Mouse (Mus musculus): ENCODE measurements around the gene Dctn1. TPM values are rescaled to one million over a fixed set of nuclear protein-coding genes. Genes with fewer than 3 reads are reported as not detected.
A peak's percentile ranks its signal among the peaks of the same experiment; 100 is the strongest.

Gene Dctn1
- polyA plus RNA-seq, 1 experiment from 2014 or later, result 121 TPM

GRCm38 (mm10) chr6:83137576-83137950, 28.2 kb upstream of the Dctn1 start:
- H3K27ac ChIP-seq, result peak overlapping the region; percentile 100
- H3K4me2 ChIP-seq (replicated peaks), result peak overlapping the region; percentile 70
- peaks cover 52% of the 10 kb centered on the region for H3K4me1 ChIP-seq
- H3K9me3 ChIP-seq, result no peaks in the 10 kb centered on the region
- peak; percentile 64 for ATAC-seq (ENCODE audit: insufficient number of reproducible peaks, insufficient read depth, low FRiP score, low TSS enrichment)
- no peaks in the 10 kb centered on the region for H3K36me3 ChIP-seq
- H3K4me3 ChIP-seq, result peak overlapping the region; percentile 51
- 0 out of 2 replicates have a peak, but pooled peaks cover 5% of the 10 kb centered on the region for H3K27me3 ChIP-seq
- 0% methylated on average over 12 of the region's 12 CpGs for WGBS
- H3K9ac ChIP-seq, result peak overlapping the region; percentile 83

GRCm38 (mm10) chr6:83138056-83138455, 27.7 kb upstream of the Dctn1 start:
- Histone ChIP-seq H3K27me3 (0 out of 2 replicates have a peak, but pooled peaks cover 5% of the 10 kb centered on the region), H3K36me3 (no peaks in the 10 kb centered on the region), H3K4me2 (replicated peaks) (peak overlapping the region; percentile 70), H3K27ac (peak overlapping the region; percentile 100), H3K4me3 (peak overlapping the region; percentile 51), H3K4me1 (peaks cover 56% of the 10 kb centered on the region), H3K9me3 (no peaks in the 10 kb centered on the region), H3K9ac (peak overlapping the region; percentile 83)
- ATAC-seq (ENCODE audit: insufficient number of reproducible peaks, insufficient read depth, low FRiP score, low TSS enrichment), result 0 out of 2 replicates have a peak, but pooled peaks have one; percentile 17
- WGBS, result 1% methylated on average over 11 of the region's 11 CpGs

- peak overlapping the region; percentile 0; the same call in 1 of the 2 replicates for H3K4me2 ChIP-seq (replicated peaks)
- no peaks in the 10 kb centered on the region for H3K9me3 ChIP-seq
- H3K9ac ChIP-seq, result no peak overlapping the region
- no peak overlapping the region for H3K27ac ChIP-seq
- no peak overlapping the region for H3K4me3 ChIP-seq
- H3K36me3 ChIP-seq, result no peaks in the 10 kb centered on the region
- ATAC-seq (ENCODE audit: insufficient number of reproducible peaks, insufficient read depth, low FRiP score, low TSS enrichment), result no peak
- peaks cover 57% of the 10 kb centered on the region for H3K4me1 ChIP-seq
- 0 out of 2 replicates have a peak, but pooled peaks cover 5% of the 10 kb centered on the region for H3K27me3 ChIP-seq
- 89% methylated on average over 8 of the region's 8 CpGs for WGBS
Observed at GRCm38 (mm10) chr6:83140044-83140443, 25.7 kb upstream of the Dctn1 start.

- peak overlapping the region; percentile 61 for H3K9ac ChIP-seq
- peaks cover 41% of the 10 kb centered on the region for H3K4me1 ChIP-seq
- no peak for ATAC-seq (ENCODE audit: insufficient number of reproducible peaks, insufficient read depth, low FRiP score, low TSS enrichment)
- WGBS, result 35% methylated on average over 4 of the region's 4 CpGs
- 0 out of 2 replicates have a peak, but pooled peaks cover 5% of the 10 kb centered on the region for H3K27me3 ChIP-seq
- peak overlapping the region; percentile 35 for H3K4me3 ChIP-seq
- H3K36me3 ChIP-seq, result peaks cover 5% of the 10 kb centered on the region; the same call in 1 of the 2 replicates
- H3K4me2 ChIP-seq (replicated peaks), result peak overlapping the region; percentile 74
- H3K9me3 ChIP-seq, result no peaks in the 10 kb centered on the region
- no peak overlapping the region for H3K27ac ChIP-seq
Observed at GRCm38 (mm10) chr6:83141636-83142035, 24.1 kb upstream of the Dctn1 start.

- Histone ChIP-seq H3K27me3 (0 out of 2 replicates have a peak, but pooled peaks cover 5% of the 10 kb centered on the region), H3K4me3 (peak overlapping the region; percentile 35), H3K27ac (no peak overlapping the region), H3K36me3 (peaks cover 11% of the 10 kb centered on the region), H3K4me1 (peaks cover 39% of the 10 kb centered on the region), H3K9me3 (no peaks in the 10 kb centered on the region), H3K4me2 (replicated peaks) (peak overlapping the region; percentile 74), H3K9ac (peak overlapping the region; percentile 61)
- ATAC-seq (ENCODE audit: insufficient number of reproducible peaks, insufficient read depth, low FRiP score, low TSS enrichment), result no peak
- 2% methylated on average over 41 of the region's 41 CpGs for WGBS
Observed at GRCm38 (mm10) chr6:83142211-83142731, 23.4 kb upstream of the Dctn1 start.

DNA sequence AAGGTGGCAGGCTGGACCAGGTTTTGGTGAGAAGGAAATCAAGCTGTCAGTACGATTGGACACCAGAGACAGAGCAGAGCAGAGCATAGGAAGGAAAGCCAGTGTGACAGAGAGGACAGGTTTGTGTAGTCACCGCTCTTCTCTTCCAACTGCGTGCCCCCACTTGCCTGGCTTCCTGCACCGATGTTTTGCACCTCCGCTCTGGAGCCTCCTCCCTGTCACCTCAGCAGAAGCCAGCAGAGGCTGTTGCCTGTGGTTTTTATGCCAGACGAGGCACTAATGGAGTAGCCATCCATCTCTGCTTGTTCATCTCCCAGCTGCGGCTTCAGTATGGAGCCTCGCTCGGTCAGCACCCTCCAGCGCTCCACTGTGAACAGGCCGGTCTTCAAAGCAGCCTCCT, 22.8 kb upstream of the Dctn1 start:
- no peak overlapping the region for H3K27ac ChIP-seq
- H3K9me3 ChIP-seq, result no peaks in the 10 kb centered on the region
- no peak overlapping the region for H3K4me3 ChIP-seq
- no peak for ATAC-seq (ENCODE audit: insufficient number of reproducible peaks, insufficient read depth, low FRiP score, low TSS enrichment)
- H3K27me3 ChIP-seq, result 0 out of 2 replicates have a peak, but pooled peaks cover 5% of the 10 kb centered on the region
- no peak overlapping the region for H3K9ac ChIP-seq
- peaks cover 39% of the 10 kb centered on the region for H3K4me1 ChIP-seq
- H3K36me3 ChIP-seq, result peaks cover 17% of the 10 kb centered on the region
- WGBS, result 57% methylated on average over 11 of the region's 11 CpGs
- peak overlapping the region; percentile 74 for H3K4me2 ChIP-seq (replicated peaks)

DNA sequence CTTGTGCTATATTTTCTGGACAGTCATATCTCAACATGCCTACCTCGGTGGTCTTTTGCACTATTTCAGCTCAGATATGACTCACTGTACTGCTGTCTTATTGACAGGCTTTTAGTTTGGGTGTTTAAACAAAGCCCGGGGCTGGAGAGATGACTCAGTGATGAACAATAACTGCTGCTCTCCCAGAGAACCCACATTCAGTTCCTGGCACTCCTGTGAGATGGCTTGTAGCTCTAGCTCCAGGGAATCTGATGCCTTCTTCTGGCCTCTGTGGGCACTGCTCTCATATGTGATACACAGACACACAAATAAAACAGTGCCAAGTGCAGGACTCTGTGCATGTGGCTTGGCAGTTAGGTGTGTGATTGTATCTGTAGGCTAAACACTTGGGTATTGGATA, 20.5 kb upstream of the Dctn1 start:
- no peaks in the 10 kb centered on the region for H3K9me3 ChIP-seq
- H3K4me3 ChIP-seq, result no peak overlapping the region
- ATAC-seq (ENCODE audit: insufficient number of reproducible peaks, insufficient read depth, low FRiP score, low TSS enrichment), result no peak
- 0 out of 2 replicates have a peak, but pooled peaks cover 5% of the 10 kb centered on the region for H3K27me3 ChIP-seq
- H3K4me1 ChIP-seq, result peaks cover 18% of the 10 kb centered on the region
- H3K9ac ChIP-seq, result no peak overlapping the region
- 82% methylated on average over 2 of the region's 2 CpGs for WGBS
- peaks cover 40% of the 10 kb centered on the region for H3K36me3 ChIP-seq
- H3K27ac ChIP-seq, result no peak overlapping the region
- no peak overlapping the region for H3K4me2 ChIP-seq (replicated peaks)

DNA sequence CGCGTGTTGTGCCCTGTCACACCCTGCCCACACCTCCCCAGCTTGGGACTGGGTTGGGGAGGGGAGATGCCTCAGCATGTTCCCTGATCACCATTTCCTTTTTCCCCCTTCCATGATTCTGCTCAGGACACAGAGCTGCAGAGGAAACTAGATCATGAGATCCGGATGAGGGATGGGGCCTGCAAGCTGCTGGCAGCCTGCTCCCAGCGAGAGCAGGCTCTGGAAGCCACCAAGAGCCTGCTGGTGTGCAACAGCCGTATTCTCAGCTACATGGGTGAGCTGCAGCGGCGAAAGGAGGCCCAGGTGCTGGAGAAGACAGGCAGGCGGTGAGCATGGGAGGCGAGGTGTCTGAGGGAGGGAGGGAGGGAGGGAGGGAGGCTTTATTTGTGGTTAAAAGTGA, 19.9 kb upstream of the Dctn1 start:
- Histone ChIP-seq H3K9ac (0 out of 2 replicates have a peak overlapping the region, but pooled peaks have one; percentile 17), H3K4me1 (peaks cover 18% of the 10 kb centered on the region), H3K4me2 (replicated peaks) (no peak overlapping the region), H3K9me3 (no peaks in the 10 kb centered on the region), H3K4me3 (no peak overlapping the region), H3K27ac (no peak overlapping the region), H3K27me3 (0 out of 2 replicates have a peak, but pooled peaks cover 5% of the 10 kb centered on the region), H3K36me3 (peaks cover 46% of the 10 kb centered on the region)
- 79% methylated on average over 9 of the region's 9 CpGs for WGBS
- ATAC-seq (ENCODE audit: insufficient number of reproducible peaks, insufficient read depth, low FRiP score, low TSS enrichment), result no peak

DNA sequence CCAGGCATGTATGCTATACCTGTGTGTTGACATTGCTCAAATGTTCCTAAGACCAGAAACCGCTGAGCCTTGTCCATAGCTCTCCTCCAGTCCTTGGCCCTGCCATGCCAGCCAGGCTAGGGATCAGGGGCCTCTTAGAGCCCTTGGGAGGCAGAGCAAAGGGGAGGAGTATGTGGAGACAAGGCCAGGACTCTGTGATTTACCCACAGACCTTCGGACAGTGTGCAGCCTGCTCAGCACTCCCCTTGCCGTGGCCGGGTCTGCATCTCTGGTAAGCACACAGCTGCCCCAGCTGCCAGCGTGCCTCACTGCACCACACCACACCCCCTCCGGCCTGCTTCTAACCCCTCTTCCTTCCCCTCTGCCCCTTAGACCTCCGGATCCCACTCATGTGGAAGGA, 18.4 kb upstream of the Dctn1 start:
- Histone ChIP-seq H3K27ac (no peak overlapping the region), H3K36me3 (peaks cover 60% of the 10 kb centered on the region)
- ATAC-seq (ENCODE audit: insufficient number of reproducible peaks, insufficient read depth, low FRiP score, low TSS enrichment), result no peak

DNA sequence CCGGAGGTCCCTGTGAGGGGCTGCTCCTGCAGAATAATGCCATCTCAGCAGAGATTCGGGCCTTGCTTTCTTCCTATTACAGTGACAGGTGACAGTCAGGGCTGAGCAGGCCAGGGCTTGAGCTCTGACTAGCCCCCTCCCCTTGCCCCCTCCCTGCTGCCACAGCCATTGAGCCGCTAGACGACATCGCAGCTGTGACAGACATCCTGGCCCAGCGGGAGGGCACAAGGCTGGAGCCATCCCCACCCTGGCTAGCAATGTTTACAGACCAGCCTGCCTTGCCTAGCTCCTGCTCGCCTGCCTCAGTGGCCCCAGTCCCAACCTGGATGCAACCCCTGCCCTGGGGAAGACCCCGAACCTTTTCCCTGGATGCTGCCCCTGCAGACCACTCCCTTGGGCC, 14.0 kb upstream of the Dctn1 start:
- Histone ChIP-seq H3K4me3 (no peak overlapping the region), H3K4me2 (replicated peaks) (no peak overlapping the region), H3K4me1 (peaks cover 16% of the 10 kb centered on the region), H3K27ac (peak overlapping the region; percentile 24; the same call in 1 of the 2 replicates), H3K9ac (no peak overlapping the region), H3K36me3 (peaks cover 66% of the 10 kb centered on the region), H3K27me3 (no peaks in the 10 kb centered on the region), H3K9me3 (no peaks in the 10 kb centered on the region)
- no peak for ATAC-seq (ENCODE audit: insufficient number of reproducible peaks, insufficient read depth, low FRiP score, low TSS enrichment)
- 48% methylated on average over 8 of the region's 8 CpGs for WGBS

More for the DNA sequence above, 18.4 kb upstream of the Dctn1 start:
- no peaks in the 10 kb centered on the region for H3K27me3 ChIP-seq
- no peaks in the 10 kb centered on the region for H3K9me3 ChIP-seq
- WGBS, result 59% methylated on average over 7 of the region's 7 CpGs
- peaks cover 9% of the 10 kb centered on the region for H3K4me1 ChIP-seq
- no peak overlapping the region for H3K4me3 ChIP-seq
- no peak overlapping the region for H3K9ac ChIP-seq
- no peak overlapping the region for H3K4me2 ChIP-seq (replicated peaks)

DNA sequence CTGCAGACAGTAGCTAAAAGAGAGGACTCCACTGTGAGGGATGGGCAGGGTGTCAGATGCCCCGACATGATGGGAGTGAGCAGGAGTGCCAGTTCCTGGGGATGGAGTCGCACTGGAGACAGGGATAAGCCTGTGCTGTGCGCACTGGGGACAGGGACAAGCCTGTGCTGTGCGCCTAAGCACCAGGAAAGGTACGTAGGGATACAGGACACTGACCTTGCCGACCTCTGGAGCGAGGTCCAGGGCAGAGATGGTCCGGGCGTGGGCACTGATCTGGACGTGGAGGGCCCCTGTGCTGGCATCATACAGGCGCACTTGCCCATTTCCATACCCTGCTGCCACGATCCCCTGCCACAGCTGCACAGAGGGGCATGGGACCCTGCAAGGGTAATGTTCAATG, 12.7 kb upstream of the Dctn1 start:
- Histone ChIP-seq H3K4me3 (no peak overlapping the region), H3K36me3 (peaks cover 52% of the 10 kb centered on the region), H3K27ac (no peak overlapping the region), H3K4me2 (replicated peaks) (no peak overlapping the region), H3K9ac (no peak overlapping the region), H3K27me3 (no peaks in the 10 kb centered on the region), H3K9me3 (no peaks in the 10 kb centered on the region), H3K4me1 (peaks cover 16% of the 10 kb centered on the region)
- WGBS, result 83% methylated on average over 12 of the region's 12 CpGs
- no peak for ATAC-seq (ENCODE audit: insufficient number of reproducible peaks, insufficient read depth, low FRiP score, low TSS enrichment)

GRCm38 (mm10) chr6:83153485-83153884, 12.2 kb upstream of the Dctn1 start:
- no peak overlapping the region for H3K27ac ChIP-seq
- H3K4me3 ChIP-seq, result no peak overlapping the region
- H3K27me3 ChIP-seq, result no peaks in the 10 kb centered on the region
- 68% methylated on average over 5 of the region's 5 CpGs for WGBS
- H3K4me2 ChIP-seq (replicated peaks), result no peak overlapping the region
- no peaks in the 10 kb centered on the region for H3K9me3 ChIP-seq
- peaks cover 48% of the 10 kb centered on the region for H3K36me3 ChIP-seq
- peaks cover 16% of the 10 kb centered on the region for H3K4me1 ChIP-seq
- H3K9ac ChIP-seq, result no peak overlapping the region
- ATAC-seq (ENCODE audit: insufficient number of reproducible peaks, insufficient read depth, low FRiP score, low TSS enrichment), result no peak

All from embryonic facial prominence, embryonic 12.5 days (tissue).